Mouse (Mus musculus): ENCODE measurements around the gene Lrrc18. TPM values are rescaled to one million over a fixed set of nuclear protein-coding genes. Genes with fewer than 3 reads are reported as not detected.

Gene Lrrc18
- total RNA-seq (2021): under 1 TPM; 0.13 to 0.99 TPM

- intact Hi-C loops (cut with DNase I): no loop called here
- DNase-seq (ENCODE audit: extremely low spot score in 1 of 2, low spot score in 2 of 2): no peak
Measured at GRCm38 (mm10) chr14:32991082-32991481, at the start of gene Lrrc18. Gene Lrrc18, plus strand, starts transcription at chr14:32991382.

GRCm38 (mm10) chr14:32947512-32947911, 43.7 kb upstream of the Lrrc18 start:
- intact Hi-C loops (cut with DNase I): no loop called here
- peak in 1 of 2 experiments; percentile 27 for DNase-seq (ENCODE audit: extremely low spot score in 1 of 2, low spot score in 2 of 2)

DNA sequence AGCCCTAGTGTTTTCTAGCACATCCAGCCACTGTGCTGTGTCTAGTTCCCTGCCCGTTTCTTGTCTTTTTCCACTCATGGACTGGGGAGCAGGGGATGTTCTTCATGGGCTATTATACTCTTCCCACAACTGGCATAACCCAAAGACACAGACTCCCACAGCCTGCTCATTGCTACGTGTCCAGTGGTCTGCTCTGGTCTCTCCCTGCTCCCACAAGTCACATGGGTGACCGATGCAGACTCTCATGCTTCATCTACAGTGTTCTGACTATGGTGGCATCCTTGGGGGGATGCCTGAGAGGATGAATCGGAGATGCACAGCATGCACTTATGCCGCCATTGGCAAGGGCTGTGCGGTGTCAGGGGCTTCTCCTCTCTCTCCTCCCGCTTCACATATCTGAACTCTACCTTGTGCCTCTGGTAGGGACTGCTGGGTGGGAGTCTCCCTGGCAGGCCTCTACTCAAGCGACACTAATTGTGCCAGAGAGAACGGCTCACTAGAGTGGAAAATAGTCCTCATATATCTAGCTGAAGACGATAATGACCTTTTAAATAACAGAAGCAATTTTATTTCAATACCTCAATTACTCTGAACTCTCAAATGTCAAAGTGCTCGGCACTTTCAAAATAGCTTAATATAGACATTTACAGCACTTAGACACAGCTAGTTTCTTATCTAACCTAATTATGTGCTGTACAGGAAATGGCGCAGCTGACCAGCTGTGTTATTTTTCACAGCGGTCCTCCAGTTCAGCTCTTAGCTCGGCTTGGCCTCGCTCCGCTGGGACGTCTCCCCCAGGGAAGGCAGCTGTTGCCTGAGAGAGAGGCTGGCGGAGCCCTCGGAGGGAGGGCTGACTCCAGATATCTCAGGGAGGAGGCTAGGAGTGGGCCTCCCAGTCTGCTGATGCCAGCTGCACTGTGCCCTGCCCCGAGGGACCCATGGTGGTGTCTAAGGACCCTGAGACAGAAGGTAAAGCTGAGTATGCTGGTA, 40.6 kb upstream of the Lrrc18 start:
- intact Hi-C loops (cut with DNase I): loop anchor here (10.0 kb wide), 1 partner anchor 96 kb away; the partner anchor contains the start of gene Vstm4
- peak in 1 of 2 experiments; percentile 84 for DNase-seq (ENCODE audit: extremely low spot score in 1 of 2, low spot score in 2 of 2)

DNA sequence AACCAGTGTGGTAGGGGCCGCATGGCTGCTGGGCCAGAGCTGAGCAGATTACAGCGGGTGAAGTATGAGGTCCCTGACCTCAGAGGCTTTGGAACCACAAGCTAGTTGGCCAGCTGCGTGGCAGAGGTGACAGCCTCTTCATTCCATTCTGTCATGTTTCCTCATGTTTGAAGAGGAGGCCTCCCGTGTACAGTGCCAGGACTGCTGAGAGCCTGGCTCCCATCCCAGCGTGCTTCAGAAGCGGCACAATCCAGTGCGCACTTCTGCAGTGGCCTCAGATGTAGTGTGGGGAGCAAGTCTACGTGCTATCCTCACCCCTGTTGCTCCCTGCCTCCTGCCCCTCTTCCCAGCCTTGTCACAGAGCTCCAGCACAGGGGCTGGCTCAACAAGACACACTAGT, 34.7 kb upstream of the Lrrc18 start:
- intact Hi-C loops (cut with DNase I): loop anchor here (10.0 kb wide), 1 partner anchor 102 kb away; the partner anchor contains the start of gene Vstm4
- peak in 1 of 2 experiments; percentile 64 for DNase-seq (ENCODE audit: extremely low spot score in 1 of 2, low spot score in 2 of 2)

DNA sequence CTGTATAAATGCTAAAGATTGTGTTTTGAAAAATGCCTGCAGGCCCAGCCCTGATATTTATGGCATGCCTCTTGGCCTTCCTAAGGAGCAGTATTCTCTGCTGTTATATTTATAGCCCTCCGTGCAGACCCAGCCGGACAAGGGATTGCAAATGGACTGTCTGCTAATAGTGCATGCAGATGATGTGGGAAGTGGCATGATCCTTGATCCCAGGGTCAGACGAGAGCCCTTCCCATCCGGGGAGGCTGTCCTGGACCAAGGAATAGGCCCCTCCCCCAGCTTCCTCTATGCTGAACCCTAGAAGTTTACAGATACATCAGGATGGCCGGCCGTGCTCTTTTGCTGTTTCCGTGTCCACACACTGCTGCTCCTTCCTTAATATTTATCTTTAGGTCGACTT, 32.5 kb upstream of the Lrrc18 start:
- intact Hi-C loops (cut with DNase I): loop anchor here (10.0 kb wide), 1 partner anchor 104 kb away; the partner anchor contains the start of gene Vstm4
- peak in 1 of 2 experiments; percentile 61 for DNase-seq (ENCODE audit: extremely low spot score in 1 of 2, low spot score in 2 of 2)

DNA sequence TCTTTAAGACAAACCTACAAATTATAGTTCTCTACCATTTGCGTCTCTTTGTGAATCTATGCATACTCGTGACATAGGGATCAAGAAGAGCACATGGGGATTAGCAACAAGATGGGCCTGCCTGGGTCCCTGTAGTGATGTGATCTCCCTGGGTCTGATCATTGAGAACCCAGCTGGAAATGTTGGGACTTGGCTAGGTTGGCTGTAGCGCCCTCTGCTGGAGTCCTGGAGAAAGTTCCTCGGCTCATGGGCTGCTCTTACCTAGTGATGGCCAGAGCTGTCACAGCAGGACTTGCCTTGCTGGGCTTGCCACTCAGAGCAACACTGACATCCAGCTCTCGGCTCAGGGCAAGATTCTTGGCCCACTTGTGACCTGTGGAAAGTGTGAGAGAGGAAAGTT, 30.7 kb upstream of the Lrrc18 start:
- DNase-seq (ENCODE audit: extremely low spot score in 1 of 2, low spot score in 2 of 2): peak; percentile 66 to 77
- intact Hi-C loops (cut with DNase I): loop anchor here (5.0 kb wide), 1 partner anchor 188 kb away; no protein-coding TSS in a partner anchor

DNA sequence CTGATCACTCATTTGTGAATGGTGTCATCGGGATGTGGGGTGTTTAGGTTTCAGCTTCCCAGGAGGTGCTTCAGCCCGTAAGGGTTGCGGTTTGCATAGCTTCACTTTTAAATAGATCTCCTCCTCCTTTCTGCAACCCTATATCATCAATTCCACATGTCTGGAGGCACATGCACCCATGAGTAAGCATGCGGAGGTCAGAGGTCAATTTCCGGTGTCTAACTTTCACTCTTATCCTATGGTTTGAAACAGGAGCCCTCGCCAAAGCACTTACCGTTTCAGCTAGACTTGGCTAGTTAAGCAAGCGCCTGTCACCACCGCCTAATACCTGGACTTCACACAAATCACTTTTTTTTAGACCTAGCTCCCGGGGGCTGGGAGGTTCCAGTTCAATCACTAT, 26.4 kb upstream of the Lrrc18 start:
- intact Hi-C loops (cut with DNase I): loop anchor here (5.0 kb wide), 1 partner anchor 192 kb away; no protein-coding TSS in a partner anchor
- no peak for DNase-seq (ENCODE audit: extremely low spot score in 1 of 2, low spot score in 2 of 2)

GRCm38 (mm10) chr14:32970700-32971099, 20.5 kb upstream of the Lrrc18 start:
- no peak for DNase-seq (ENCODE audit: extremely low spot score in 1 of 2, low spot score in 2 of 2)
- intact Hi-C loops (cut with DNase I): no loop called here

- DNase-seq (ENCODE audit: extremely low spot score in 1 of 2, low spot score in 2 of 2): no peak
- intact Hi-C loops (cut with DNase I): no loop called here
Measured at GRCm38 (mm10) chr14:32984176-32984738, 6.9 kb upstream of the Lrrc18 start.

GRCm38 (mm10) chr14:32986659-32987058, 4.5 kb upstream of the Lrrc18 start:
- DNase-seq (ENCODE audit: extremely low spot score in 1 of 2, low spot score in 2 of 2): no peak
- intact Hi-C loops (cut with DNase I): no loop called here

GRCm38 (mm10) chr14:32994954-32995636, 3.9 kb downstream of the Lrrc18 start:
- peak; percentile 10 to 77 for DNase-seq (ENCODE audit: extremely low spot score in 1 of 2, low spot score in 2 of 2)
- intact Hi-C loops (cut with DNase I): no loop called here

GRCm38 (mm10) chr14:32999511-32999910, 8.3 kb downstream of the Lrrc18 start:
- intact Hi-C loops (cut with DNase I): no loop called here
- no peak for DNase-seq (ENCODE audit: extremely low spot score in 1 of 2, low spot score in 2 of 2)

- no peak for DNase-seq (ENCODE audit: extremely low spot score in 1 of 2, low spot score in 2 of 2)
Measured at GRCm38 (mm10) chr14:33000112-33000979, 9.2 kb downstream of the Lrrc18 start.

DNA sequence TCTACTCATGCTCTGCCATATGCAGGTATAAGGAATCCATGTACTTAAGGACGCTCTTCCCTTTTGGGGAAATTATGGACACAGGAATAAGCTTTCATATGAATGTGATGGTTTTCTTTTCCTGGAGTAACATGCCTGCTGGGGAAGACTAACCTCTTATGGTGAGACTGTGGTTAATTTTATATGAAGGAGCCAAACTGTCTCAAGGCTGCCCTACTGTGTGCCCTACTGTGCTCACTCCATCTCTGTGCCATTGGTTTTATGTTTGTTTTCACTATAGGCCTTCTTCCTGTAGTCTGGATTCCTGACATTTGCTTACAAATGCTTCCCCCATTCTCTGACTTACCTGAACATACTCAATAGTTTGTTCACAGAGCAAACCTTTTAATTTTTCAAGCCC, 13.9 kb downstream of the Lrrc18 start:
- intact Hi-C loops (cut with DNase I): no loop called here
- DNase-seq (ENCODE audit: extremely low spot score in 1 of 2, low spot score in 2 of 2): no peak

More at GRCm38 (mm10) chr14:33000112-33000979, 9.2 kb downstream of the Lrrc18 start:
- intact Hi-C loops (cut with DNase I): no loop called here

GRCm38 (mm10) chr14:33007638-33008037, 16.5 kb downstream of the Lrrc18 start:
- DNase-seq (ENCODE audit: extremely low spot score in 1 of 2, low spot score in 2 of 2): no peak
- intact Hi-C loops (cut with DNase I): no loop called here

- intact Hi-C loops (cut with DNase I): no loop called here
- no peak for DNase-seq (ENCODE audit: extremely low spot score in 1 of 2, low spot score in 2 of 2)
Measured at GRCm38 (mm10) chr14:33019050-33019449, 27.9 kb downstream of the Lrrc18 start.

- DNase-seq (ENCODE audit: extremely low spot score in 1 of 2, low spot score in 2 of 2): no peak
- intact Hi-C loops (cut with DNase I): no loop called here
Measured at GRCm38 (mm10) chr14:33019606-33020005, 28.4 kb downstream of the Lrrc18 start.

DNA sequence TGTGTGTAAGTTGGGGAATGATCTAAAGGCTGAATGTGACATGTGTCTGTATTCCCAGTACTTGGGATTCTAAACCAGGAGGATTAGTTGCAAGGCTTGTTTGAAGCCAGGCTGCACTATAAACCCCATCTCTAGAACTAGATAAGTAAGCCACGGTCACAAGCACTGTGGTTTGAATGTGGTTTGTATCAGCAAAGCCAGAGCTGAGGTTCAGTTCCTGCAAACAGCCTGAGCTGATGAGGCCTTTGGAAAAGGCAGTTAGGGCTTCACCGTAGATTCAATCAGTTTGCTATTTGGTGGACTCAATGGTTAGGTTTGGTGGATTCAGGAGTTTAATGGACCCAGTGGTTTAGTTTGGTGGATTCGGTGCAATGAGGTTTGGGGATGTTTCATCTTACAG, 39.7 kb downstream of the Lrrc18 start:
- DNase-seq (ENCODE audit: extremely low spot score in 1 of 2, low spot score in 2 of 2): no peak
- intact Hi-C loops (cut with DNase I): no loop called here

Measured in left cerebral cortex, postnatal 10 days (tissue).